Mouse (Mus musculus) heart, embryonic 14.5 days (tissue): ENCODE results near the gene Prrc2a. TPM values are rescaled to one million over a fixed set of nuclear protein-coding genes. Genes with fewer than 3 reads are reported as not detected.
"Not testable (repeated sequence)": the region's sequence is repeated elsewhere in the genome, so short reads cannot be mapped to it uniquely, and the experiment has no call there.

ENCODE experiments used
- ATAC-seq: fragments of 200-750 bp; cut with Nextera tagmentation; 2 replicates; pipeline ENCODE4 v1.8.0; 2017; ENCODE audit warnings: low read depth, moderate TSS enrichment; ENCODE audit not compliant: insufficient number of reproducible peaks, insufficient read depth, low FRiP score
- H3K27ac ChIP-seq, 2 experiments: fragments of 200-500 bp in 1 of 2; fragments of 300-500 bp in 1 of 2; sonication (generic) in 1 of 2; replicated peaks in 1 of 2; 2 replicates each; pipeline ENCODE4 v1.5.1; 2012 to 2014; ENCODE audit warnings: low read depth in 2 of 2, low read length in 2 of 2, control low read depth in 1 of 2, mild to moderate bottlenecking in 1 of 2, mixed read lengths in 1 of 2; ENCODE audit not compliant: control insufficient read depth in 1 of 2, insufficient read depth in 1 of 2
- H3K27me3 ChIP-seq: fragments of 300-500 bp; sonication (generic); 2 replicates; pipeline ENCODE4 v1.6.1; 2014; ENCODE audit warnings: mild to moderate bottlenecking, low read length, control low read depth; ENCODE audit not compliant: control insufficient read depth, insufficient read depth
- H3K36me3 ChIP-seq: fragments of 300-500 bp; sonication (generic); 2 replicates; pipeline ENCODE4 v1.6.1; 2014; ENCODE audit warnings: mild to moderate bottlenecking, control low read depth, low read length, mixed read lengths; ENCODE audit not compliant: control insufficient read depth, insufficient read depth
- H3K4me1 ChIP-seq, 2 experiments: fragments of 200-500 bp in 1 of 2; fragments of 300-500 bp in 1 of 2; sonication (generic) in 1 of 2; 2 replicates each; pipeline ENCODE4 v1.6.1; 2012 to 2014; ENCODE audit warnings: low read length in 2 of 2, control low read depth in 1 of 2, mixed read lengths in 1 of 2; ENCODE audit not compliant: control insufficient read depth in 2 of 2, insufficient read depth in 2 of 2
- H3K4me2 ChIP-seq: fragments of 300-500 bp; sonication (generic); 2 replicates; pipeline ENCODE4 v1.6.1; 2014; ENCODE audit warnings: mild to moderate bottlenecking, low read length
- H3K4me3 ChIP-seq, 2 experiments: fragments of 200-500 bp in 1 of 2; fragments of 300-500 bp in 1 of 2; sonication (generic) in 1 of 2; 2 replicates each; pipeline ENCODE4 v1.5.1; 2012 to 2014; ENCODE audit warnings: low read length in 2 of 2, mild to moderate bottlenecking in 2 of 2, control low read depth in 1 of 2, low read depth in 1 of 2, moderate library complexity in 1 of 2; ENCODE audit not compliant: control insufficient read depth in 1 of 2, insufficient read depth in 1 of 2
- H3K9ac ChIP-seq: fragments of 300-500 bp; sonication (generic); 2 replicates; pipeline ENCODE4 v1.6.1; 2014; ENCODE audit warnings: mild to moderate bottlenecking, low read length
- H3K9me3 ChIP-seq: fragments of 300-500 bp; sonication (generic); 2 replicates; pipeline ENCODE4 v1.6.1; 2016; ENCODE audit warnings: low read length, control low read depth; ENCODE audit not compliant: control insufficient read depth
- WGBS: fragments of 180-500 bp; shearing (Covaris S2); extraction: QIAGEN DNeasy Blood & Tissue Kit; methylation state at CpG from one replicate; pipeline ENCODE4 v1.1.7; 2014; 5-methylcytosine and 5-hydroxymethylcytosine counted together
- polyA plus RNA-seq: library from polyadenylated mRNA; unstranded; fragments of >200 nt; fragmentation: Nextera tagmentation; extraction: Ambion mirVana; gene quantifications from 2 replicates; pipeline ENCODE4 v1.2.1, GENCODE M21; 2014

Gene Prrc2a
- polyA plus RNA-seq, 1 experiment from 2014 or later, result 138 TPM

DNA sequence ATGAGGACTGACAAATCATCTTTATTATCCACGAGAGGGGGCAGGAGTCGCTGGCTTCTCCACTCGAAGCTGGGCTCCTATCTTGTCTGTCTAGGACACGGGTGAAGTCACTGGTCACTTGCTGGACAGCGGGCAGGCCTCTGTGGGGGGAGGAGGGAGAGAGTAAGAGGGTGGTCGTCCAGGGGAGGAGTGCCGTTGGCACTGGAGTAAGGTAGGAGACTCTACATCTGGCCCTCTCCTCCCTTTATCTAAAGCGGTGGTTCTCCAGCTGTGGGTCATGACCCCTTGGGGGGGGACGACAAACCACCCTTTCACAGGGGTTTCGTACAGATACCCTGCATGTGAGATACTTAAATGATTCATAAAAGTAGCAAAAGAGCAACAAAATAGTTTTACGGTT is 35.7 kb downstream of the Prrc2a start:
- Histone ChIP-seq H3K27me3 (no peaks in the 10 kb centered on the region), H3K36me3 (peaks cover 32% of the 10 kb centered on the region), H3K27ac (no peak overlapping the region), H3K4me2 (no peak overlapping the region), H3K9ac (no peak overlapping the region), H3K4me3 (no peak overlapping the region), H3K9me3 (no peaks in the 10 kb centered on the region), H3K4me1 (peaks cover 7 to 9% of the 10 kb centered on the region in 2 experiments)
- WGBS, result 66% methylated on average over 11 of the region's 11 CpGs
- ATAC-seq, result no peak

DNA sequence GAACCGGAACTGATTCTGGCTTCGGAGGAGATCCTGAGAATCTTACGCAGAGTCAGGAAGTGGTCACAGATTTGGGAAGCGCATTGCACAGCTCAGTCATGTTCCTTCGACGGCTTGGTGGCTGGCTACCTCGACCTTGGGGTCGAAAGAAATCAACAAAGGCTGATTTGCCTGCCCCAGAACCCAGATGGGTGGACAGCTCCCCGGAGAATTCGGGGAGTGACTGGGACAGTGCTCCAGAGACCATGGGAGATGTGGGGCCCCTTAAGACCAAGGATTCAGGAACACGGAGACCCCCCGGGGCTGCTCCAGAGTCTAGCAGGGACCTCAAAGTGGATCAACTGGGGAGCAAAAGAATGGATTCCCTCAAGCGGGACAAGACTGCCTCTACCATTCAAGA is 37.7 kb downstream of the Prrc2a start:
- Histone ChIP-seq H3K27me3 (no peaks in the 10 kb centered on the region), H3K9me3 (no peaks in the 10 kb centered on the region), H3K27ac (peak overlapping the region in 1 of 2 experiments; percentile 83; a peak in 2 of 4 replicates), H3K4me1 (peaks cover 9 to 13% of the 10 kb centered on the region in 2 experiments), H3K9ac (peak overlapping the region; percentile 84), H3K36me3 (peaks cover 39% of the 10 kb centered on the region), H3K4me3 (peak overlapping the region; percentile 65 to 78), H3K4me2 (peak overlapping the region; percentile 76)
- WGBS, result 62% methylated on average over 13 of the region's 13 CpGs
- ATAC-seq, result no peak

DNA sequence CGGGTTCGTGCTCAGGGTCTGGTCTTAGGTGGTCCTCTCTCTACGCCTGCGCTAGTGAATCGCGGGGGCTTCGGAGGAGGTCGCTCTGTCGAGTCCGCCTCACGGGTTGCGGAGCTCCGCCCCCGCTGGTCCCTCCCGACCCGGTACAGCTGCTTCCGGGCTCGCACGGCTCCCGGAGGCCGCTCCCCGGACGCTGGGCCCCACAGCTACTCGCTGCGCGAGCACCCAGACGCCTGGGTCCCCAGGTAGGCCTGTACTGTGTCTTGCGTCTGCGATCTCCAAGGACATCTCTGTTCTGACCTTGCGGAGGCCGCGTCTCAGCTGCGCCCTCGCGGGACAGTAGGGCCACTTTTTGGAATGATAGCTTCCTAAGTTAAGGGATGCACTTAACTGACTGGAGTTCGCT is 38.5 kb downstream of the Prrc2a start, which contains the start of gene D17H6S53E:
TSS of gene D17H6S53E (plus strand) at position 168 of the 406 bp plus-strand sequence.
- Histone ChIP-seq H3K27me3 (no peaks in the 10 kb centered on the region), H3K4me2 (peak within 1 kb of the TSS; percentile 76), H3K4me3 (peak within 1 kb of the TSS; percentile 65 to 78), H3K36me3 (peaks cover 39% of the 10 kb centered on the region), H3K9ac (peak within 1 kb of the TSS; percentile 84), H3K27ac (peak within 1 kb of the TSS; percentile 82 to 83), H3K4me1 (peaks cover 9 to 13% of the 10 kb centered on the region in 2 experiments), H3K9me3 (no peaks in the 10 kb centered on the region)
- ATAC-seq, result peak; percentile 54
- 0% methylated on average over 36 of the region's 36 CpGs for WGBS

GRCm38 (mm10) chr17:35125578-35125977 is 39.1 kb downstream of the Prrc2a start:
- peak overlapping the region; percentile 65 to 78 for H3K4me3 ChIP-seq
- H3K36me3 ChIP-seq, result peaks cover 39% of the 10 kb centered on the region
- WGBS, result 21% methylated on average over 6 of the region's 6 CpGs
- H3K27ac ChIP-seq, result peak overlapping the region in 1 of 2 experiments; percentile 83; a peak in 2 of 4 replicates
- H3K9ac ChIP-seq, result peak overlapping the region; percentile 84
- no peak for ATAC-seq
- H3K9me3 ChIP-seq, result no peaks in the 10 kb centered on the region
- H3K4me2 ChIP-seq, result peak overlapping the region; percentile 76
- H3K27me3 ChIP-seq, result no peaks in the 10 kb centered on the region
- H3K4me1 ChIP-seq, result peaks cover 9 to 14% of the 10 kb centered on the region in 2 experiments

GRCm38 (mm10) chr17:35125081-35125480 is 39.6 kb downstream of the Prrc2a start:
- Histone ChIP-seq H3K9ac (peak overlapping the region; percentile 84), H3K4me2 (peak overlapping the region; percentile 76), H3K4me3 (no peak overlapping the region), H3K9me3 (no peaks in the 10 kb centered on the region), H3K27ac (no peak overlapping the region), H3K27me3 (no peaks in the 10 kb centered on the region), H3K36me3 (peaks cover 34% of the 10 kb centered on the region), H3K4me1 (peaks cover 11 to 19% of the 10 kb centered on the region in 2 experiments)
- ATAC-seq, result no peak
- 94% methylated on average over 1 of the region's 1 CpGs for WGBS

DNA sequence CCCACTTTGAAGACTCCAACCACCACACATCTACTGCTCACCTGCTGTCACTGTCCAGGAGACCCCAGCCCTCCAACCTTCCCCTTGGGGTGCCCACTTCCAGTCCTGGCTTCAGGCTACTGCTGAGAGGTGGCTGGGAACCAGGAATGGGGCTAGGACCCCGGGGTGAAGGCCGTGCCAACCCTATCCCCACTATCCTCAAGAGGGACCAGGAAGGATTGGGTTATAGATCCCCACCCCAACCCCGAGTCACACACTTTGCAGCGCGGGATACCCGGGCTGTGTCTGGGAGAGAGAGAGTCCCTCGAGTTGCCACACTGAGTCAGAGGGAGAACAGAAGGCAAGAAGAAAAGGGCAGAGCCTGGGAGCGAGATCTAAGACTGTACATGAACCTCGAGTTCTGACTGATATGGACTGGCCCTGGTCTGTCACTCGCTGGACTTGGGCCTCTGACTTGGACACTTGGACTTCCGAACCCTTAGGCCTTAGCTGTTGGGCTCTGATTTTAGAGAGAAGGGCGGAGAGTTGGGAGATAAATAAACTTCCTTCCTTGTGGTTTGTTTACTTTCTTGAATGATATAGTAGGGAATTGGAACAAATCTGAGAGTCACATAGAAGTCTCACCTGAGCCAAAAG is 40.3 kb downstream of the Prrc2a start:
- H3K27me3 ChIP-seq, H3K9me3 ChIP-seq, ATAC-seq, H3K9ac ChIP-seq, H3K4me3 ChIP-seq, H3K27ac ChIP-seq, H3K4me2 ChIP-seq: not testable (repeated sequence)
- H3K36me3 ChIP-seq, result peaks cover 33% of the 10 kb centered on the region
- H3K4me1 ChIP-seq, result peaks cover 11 to 23% of the 10 kb centered on the region in 2 experiments
- WGBS, result 94% methylated on average over 12 of the region's 12 CpGs

DNA sequence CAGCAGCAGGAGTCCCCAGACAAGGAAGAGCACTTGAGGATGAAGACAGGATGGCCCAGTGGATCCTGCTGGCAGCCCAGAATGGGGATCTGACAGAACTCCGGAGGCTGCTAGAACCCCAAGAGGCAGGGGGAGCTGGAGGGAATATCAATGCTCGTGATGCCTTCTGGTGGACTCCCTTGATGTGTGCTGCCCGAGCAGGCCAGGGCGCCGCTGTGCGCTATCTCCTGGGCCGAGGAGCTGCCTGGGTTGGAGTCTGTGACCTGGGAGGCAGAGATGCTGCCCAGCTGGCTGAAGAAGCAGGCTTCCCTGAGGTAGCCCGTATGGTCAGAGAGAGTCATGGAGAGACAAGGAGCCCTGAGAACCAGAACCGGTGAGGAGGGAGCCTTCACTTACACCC is 41.4 kb downstream of the Prrc2a start:
- H3K4me1 ChIP-seq, result peaks cover 11 to 23% of the 10 kb centered on the region in 2 experiments
- not testable (repeated sequence) for H3K27me3 ChIP-seq, H3K9ac ChIP-seq, ATAC-seq, H3K9me3 ChIP-seq, H3K4me3 ChIP-seq, H3K27ac ChIP-seq, H3K4me2 ChIP-seq
- 89% methylated on average over 9 of the region's 9 CpGs for WGBS
- peaks cover 38% of the 10 kb centered on the region for H3K36me3 ChIP-seq
